Mouse (Mus musculus) MEL-GATA-1-ER (cell line): ENCODE measurements around the gene Pnp2.
"Not testable (repeated sequence)": the region's sequence is repeated elsewhere in the genome, so short reads cannot be mapped to it uniquely, and the experiment has no call there.

ENCODE experiments used
- DNase-seq: peaks from one replicate; pipeline ENCODE4 v3.0.0-alpha.2; 2012; ENCODE audit warnings: low read depth; ENCODE audit errors: extremely low read depth

Gene Pnp2

GRCm38 (mm10) chr14:50955942-50956508, at the start of gene Pnp2:
Pnp2 (plus strand) TSS chr14:50955992.
- DNase-seq, result not testable (repeated sequence)

- DNase-seq, result no peak
These were observed 47.7 kb upstream of the Pnp2 start for GRCm38 (mm10) chr14:50908126-50908525.

- DNase-seq, result no peak
These were observed 44.4 kb upstream of the Pnp2 start for GRCm38 (mm10) chr14:50911356-50911755.

- DNase-seq, result peak; percentile 25
These were observed 32.4 kb upstream of the Pnp2 start for GRCm38 (mm10) chr14:50923437-50923836.

GRCm38 (mm10) chr14:50924281-50925064, 31.3 kb upstream of the Pnp2 start, which contains the start of the genes Osgep and Apex1:
Osgep (minus strand) TSS chr14:50924893.
Apex1 (plus strand) TSS chr14:50924968.
- peak; percentile 92 for DNase-seq

- DNase-seq, result peak; percentile 20
These were observed 30.5 kb upstream of the Pnp2 start for GRCm38 (mm10) chr14:50925111-50925920.

- DNase-seq, result no peak
These were observed 28.4 kb upstream of the Pnp2 start for GRCm38 (mm10) chr14:50927366-50927765.

GRCm38 (mm10) chr14:50929951-50930350, 25.8 kb upstream of the Pnp2 start:
- DNase-seq, result no peak

GRCm38 (mm10) chr14:50930377-50930753, 25.4 kb upstream of the Pnp2 start:
- DNase-seq, result no peak

GRCm38 (mm10) chr14:50930754-50931492, 24.9 kb upstream of the Pnp2 start, which contains the start of the genes Pip4p1 and Pnp:
Pip4p1 (minus strand) TSS chr14:50930856.
Pnp (plus strand) TSS chr14:50931082.
- peak; percentile 100 for DNase-seq

GRCm38 (mm10) chr14:50931493-50932020, 24.2 kb upstream of the Pnp2 start:
- DNase-seq, result peak; percentile 38

- no peak for DNase-seq
These were observed 19.1 kb upstream of the Pnp2 start for GRCm38 (mm10) chr14:50936649-50937048.

- DNase-seq, result no peak
These were observed 17.5 kb upstream of the Pnp2 start for GRCm38 (mm10) chr14:50938119-50938908.

- peak; percentile 81 for DNase-seq
These were observed 16.9 kb upstream of the Pnp2 start for GRCm38 (mm10) chr14:50938940-50939339.

GRCm38 (mm10) chr14:50943932-50944667, 11.7 kb upstream of the Pnp2 start, which contains the start of gene Gm49342:
Gm49342 (plus strand) TSS chr14:50944517.
- DNase-seq, result peak; percentile 89

GRCm38 (mm10) chr14:50944668-50945033, 11.1 kb upstream of the Pnp2 start:
- not testable (repeated sequence) for DNase-seq

GRCm38 (mm10) chr14:50945081-50945480, 10.7 kb upstream of the Pnp2 start:
- not testable (repeated sequence) for DNase-seq

- DNase-seq, result not testable (repeated sequence)
These were observed 10.3 kb upstream of the Pnp2 start for GRCm38 (mm10) chr14:50945526-50945925.

GRCm38 (mm10) chr14:50955487-50955886, 305 bp upstream of the Pnp2 start:
- no peak for DNase-seq
